Mouse (Mus musculus) CD8-positive naive resting alpha-beta T cell, adult 2 months (primary cell): ENCODE data around the gene Rarg.
A peak's percentile ranks its signal among the peaks of the same experiment; 100 is the strongest.

Experiments used
- DNase-seq, 2 experiments: peaks; one replicate each; pipeline ENCODE4 v3.0.0; 2022; ENCODE audit warnings: low read depth in 2 of 2, low spot score in 2 of 2

Rarg gene

GRCm38 (mm10) chr15:102257202-102258075, at the start of gene Rarg:
Gene Rarg (minus strand): TSS chr15:102257517.
- no peak for DNase-seq

DNA sequence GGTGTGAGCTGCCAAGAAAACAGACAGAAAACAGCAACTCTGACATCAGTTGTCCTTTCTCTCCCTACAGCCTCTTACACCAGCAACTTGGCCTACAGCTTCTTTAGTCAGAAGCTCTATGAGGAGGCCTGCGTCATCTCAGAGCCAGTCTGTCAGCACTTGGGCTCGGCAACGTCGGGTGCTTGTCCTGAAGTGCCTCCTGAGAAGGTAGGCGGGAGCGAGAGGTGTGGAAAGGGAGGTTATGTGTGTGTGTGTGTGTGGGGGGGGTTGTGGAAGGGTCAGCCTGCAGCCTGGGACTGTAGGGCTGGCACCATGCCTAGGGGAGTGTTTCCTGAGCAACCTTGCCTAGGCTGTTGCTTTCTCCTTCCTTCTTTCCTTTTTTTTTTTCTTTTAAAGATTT, 45.2 kb upstream of the Rarg start:
- no peak for DNase-seq

DNA sequence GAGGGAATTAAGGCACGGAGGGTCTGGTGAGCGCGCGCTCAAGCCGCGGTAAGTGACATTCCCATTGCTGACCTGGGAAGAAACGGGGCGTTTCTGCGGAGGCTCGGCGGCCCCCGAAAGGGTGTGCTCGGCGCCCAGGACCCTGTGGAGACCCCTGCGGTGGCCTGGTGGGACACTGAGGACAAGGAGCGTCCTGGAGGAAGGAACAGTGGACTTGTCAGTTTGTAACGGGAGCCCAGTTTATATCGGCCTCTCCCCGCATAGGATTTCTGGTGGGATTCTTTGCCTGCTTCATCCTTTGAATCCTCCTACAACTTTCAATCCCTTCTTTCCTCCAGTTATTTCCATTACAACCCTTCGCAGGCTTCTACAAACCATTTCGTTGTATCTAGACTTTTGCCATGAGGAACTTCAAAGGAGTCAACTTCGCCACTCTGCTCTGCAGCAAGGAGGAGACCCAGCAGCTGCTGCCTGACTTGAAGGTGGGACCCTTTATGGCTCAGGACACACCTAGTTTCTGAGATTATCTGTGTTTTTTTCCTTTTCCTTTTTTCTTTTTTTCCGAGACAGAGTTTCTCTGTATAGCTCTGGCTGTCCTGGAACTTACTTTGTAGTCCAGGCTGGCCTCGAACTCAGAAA, 39.2 kb upstream of the Rarg start:
- DNase-seq = no peak

- peak; percentile 89 to 94 for DNase-seq
Measured at GRCm38 (mm10) chr15:102295633-102296367, 38.5 kb upstream of the Rarg start, which contains the start of gene Espl1. Gene Espl1 (plus strand): TSS chr15:102296266.

- DNase-seq = peak in 1 of 2 experiments; percentile 56
Measured at GRCm38 (mm10) chr15:102287395-102287794, 30.1 kb upstream of the Rarg start.

DNA sequence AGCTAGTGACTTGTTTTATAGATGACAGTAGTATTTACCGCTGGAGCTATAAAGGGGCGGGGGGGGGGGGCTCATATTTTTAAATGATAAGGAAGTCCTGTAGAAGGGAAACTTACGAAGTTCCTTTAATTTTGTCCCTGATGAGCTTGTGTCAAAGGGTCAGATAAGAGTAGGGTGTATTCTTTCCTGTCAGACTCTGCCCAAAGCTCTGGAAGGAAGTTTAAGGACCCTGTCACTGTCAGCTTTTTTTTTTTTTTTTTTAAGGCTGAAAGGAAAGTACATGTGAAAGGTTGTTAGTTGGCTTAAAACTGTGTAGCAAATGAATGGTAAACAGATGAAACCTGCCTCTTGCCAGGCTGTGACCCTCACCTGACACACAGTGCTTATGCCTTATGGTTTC, 26.3 kb upstream of the Rarg start:
- DNase-seq = no peak

DNA sequence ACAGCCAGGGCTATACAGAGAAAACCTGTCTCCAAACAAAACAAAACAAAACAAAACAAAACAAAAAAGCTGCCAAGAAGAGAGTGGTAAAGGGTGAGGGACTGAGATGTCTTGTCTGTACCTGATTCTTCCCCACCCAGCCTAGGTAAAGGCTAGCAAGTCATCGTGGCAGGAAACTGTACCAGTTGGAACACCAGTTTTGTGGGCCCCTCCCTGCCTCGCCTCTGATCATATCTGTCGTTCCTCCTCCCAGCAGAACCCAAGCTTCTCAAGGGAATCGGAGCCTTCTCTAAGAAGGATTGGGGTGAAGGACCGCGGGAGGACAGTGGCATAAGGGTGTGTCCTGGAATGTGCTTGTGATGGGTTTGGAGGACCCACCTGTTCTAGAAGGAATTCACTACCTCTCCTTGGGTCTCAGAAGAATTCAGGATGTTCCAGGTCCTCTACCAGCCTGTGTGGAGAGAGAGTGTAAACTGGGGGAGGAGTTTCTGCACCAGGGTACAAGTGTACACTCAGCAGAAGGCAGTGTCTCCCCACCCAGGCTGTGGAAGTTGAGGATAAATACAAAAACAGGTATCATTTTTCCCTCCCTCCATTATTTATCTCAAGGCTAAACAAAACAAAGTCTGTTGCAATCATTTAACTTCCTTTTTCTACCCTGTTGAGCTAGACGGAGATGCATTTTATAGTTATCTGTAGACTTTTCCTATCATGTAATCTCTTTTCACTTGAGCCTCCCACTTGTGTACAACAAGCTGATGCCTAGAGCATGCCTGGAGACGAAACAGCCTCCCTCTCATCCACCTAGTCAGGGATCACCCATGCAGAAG, 25.4 kb upstream of the Rarg start:
- no peak for DNase-seq

DNA sequence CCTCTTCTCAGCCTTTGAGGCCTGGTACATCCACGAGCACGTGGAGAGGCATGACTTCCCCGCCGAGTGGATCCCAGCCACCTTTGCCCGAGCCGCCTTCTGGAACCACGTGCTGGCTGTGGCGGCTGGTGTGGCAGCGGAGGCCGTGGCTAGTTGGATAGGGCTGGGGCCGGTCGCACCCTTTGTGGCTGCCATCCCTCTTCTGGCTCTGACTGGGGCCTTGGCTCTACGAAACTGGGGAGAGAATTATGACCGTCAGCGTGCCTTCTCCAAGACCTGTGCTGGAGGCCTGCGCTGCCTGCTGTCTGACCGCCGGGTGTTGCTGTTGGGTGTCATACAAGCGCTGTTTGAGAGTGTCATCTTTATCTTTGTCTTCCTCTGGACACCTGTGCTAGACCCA, 23.3 kb upstream of the Rarg start:
- no peak for DNase-seq

DNA sequence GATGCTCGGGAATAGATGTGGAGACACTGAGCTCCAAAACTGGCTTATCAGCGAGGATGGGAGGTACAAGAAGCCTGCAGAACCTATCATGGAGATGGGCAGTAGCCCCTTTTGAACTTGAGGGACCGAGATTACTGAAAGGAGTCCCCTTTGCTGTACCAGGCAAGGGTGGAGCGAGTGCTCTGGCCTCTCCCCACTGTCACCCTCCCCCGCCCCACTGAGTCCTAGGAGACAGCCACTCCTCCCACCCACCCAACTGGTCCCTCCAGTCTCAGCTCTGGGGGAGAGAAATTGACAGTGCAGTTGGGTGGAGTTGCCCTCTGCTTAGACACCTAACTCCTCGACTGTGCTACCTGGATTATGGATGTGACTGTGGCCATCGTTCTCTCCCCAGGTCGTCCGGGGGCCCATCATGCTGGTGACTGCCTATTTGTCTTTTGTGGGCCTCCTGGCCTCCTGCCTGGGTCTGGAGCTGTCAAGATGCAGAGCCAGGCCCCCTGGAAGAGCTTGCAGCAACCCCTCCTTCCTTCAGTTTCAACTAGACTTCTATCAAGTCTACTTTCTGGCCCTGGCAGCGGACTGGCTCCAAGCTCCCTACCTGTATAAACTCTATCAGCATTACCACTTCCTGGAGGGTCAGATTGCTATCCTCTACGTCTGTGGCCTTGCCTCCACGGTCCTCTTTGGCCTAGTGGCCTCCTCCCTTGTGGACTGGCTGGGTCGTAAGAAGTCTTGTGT, 22.6 kb upstream of the Rarg start:
- no peak for DNase-seq

DNA sequence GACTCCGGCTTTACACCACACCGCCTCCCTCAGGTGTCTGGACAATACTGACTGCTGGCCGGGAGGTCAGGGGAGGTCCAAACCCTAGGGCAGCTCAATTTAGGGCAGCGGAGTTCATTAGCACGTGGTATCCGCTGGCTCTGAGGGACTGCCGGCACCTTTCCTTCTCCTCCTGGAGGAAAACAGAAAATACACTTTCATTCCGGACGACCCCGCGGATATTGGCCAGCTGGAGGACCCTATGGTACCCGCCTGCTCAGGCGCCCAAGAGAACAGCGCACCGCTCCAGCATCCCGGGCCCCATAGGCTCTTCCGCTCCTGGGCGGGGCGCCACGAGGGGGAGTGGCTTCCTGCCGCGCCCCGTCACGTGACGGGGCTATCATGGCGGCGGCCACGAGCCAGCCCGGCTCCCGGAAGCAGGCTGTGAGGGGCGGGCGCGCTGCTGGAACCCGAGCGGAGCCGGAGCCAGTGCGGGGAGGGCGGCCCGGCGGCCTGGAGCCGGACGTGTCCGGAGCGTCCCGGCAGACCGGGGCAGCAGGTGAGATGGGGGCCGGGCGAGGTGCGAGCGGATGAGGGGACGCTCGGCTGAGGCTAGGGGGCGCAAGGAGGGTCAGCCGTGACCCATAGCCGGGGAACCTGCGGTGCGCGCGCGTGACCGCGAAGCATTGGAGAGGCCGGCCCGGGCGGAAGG, 21.9 kb upstream of the Rarg start, which contains the start of gene Mfsd5:
Gene Mfsd5, plus strand, starts transcription at position 363 of the 691 bp plus-strand sequence.
- peak; percentile 67 to 76 for DNase-seq

DNA sequence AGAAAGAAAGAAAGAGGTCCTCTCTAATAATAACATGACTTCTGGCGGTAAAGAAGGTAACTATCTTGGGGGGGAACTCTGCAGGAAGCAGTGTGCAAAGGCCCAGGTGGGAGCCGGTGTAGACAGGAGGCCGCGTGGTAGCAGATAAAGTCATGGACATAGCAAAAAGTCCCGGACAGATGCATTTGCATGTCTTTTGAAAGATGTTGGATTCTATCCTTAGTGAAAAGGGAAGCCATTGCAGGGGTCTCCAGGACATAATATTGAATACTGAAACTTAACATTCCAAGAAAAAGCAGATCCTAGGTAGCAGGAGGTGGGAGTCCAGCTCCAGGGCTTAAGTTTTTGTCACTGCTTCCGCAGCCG, 21.4 kb upstream of the Rarg start:
- DNase-seq = no peak

GRCm38 (mm10) chr15:102273982-102274716, 16.8 kb upstream of the Rarg start:
- no peak for DNase-seq

DNA sequence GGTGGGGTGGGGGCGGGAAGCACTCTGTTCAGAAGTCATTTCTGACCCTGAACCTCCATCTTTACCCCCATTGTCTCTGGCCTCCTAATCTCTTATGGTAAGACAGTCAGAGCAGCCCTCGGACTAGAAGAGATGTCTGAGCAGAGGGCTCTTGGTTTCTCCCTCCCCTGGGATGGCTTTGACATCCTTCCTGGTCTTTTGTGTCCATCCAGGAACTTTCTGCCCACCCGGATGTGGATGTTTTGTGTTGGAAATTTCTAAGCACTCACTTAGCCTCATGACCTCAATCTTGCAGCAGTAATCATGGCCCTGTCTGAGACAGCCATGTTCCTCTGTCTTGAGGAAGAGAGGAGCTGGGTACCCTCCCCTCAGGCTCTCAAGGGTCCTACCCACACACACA, 14.1 kb upstream of the Rarg start:
- no peak for DNase-seq

GRCm38 (mm10) chr15:102270274-102270960, 13.1 kb upstream of the Rarg start, which contains the start of gene Gm9918:
Gene Gm9918 (plus strand): TSS chr15:102270563.
- no peak for DNase-seq

DNA sequence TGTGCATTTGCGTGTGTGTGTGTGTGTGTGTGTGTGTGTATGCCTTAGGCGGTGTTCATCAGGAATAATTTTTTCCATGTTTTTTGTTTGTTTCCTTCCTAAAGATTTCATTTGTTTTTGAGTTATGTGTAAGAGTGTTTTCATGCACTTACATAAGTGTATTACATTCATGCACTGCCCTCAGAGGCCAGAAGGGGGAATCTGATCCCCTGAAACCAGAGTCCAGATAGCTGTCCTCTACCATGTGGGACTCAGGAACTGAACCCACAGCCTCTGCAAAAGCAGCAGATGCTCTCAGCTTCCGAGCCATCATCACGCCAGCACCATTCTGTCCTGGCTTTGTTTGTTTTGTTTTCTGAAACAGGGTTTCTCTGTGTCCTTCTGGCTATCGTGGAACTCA, 8.2 kb upstream of the Rarg start:
- DNase-seq = no peak

DNA sequence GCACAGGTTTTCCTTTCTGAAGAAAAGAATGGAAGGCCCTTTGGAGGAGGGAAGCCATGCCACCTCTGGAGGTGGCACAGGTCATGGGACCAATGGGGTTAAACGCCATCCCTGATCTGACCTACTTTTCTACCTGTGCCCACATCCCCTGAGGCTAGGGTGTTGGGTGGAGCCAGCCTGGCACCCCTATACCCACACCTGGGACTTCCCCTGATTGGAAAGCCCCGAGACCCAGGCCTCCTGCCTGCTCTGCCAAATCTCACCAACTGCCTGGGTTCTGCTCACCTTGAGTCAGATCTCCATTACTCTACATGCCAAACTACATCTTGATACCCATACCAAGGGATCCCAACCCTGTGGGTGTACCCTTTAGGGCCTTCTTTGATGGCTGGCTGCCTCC, 5.7 kb upstream of the Rarg start:
- DNase-seq = peak in 1 of 2 experiments; percentile 41

DNA sequence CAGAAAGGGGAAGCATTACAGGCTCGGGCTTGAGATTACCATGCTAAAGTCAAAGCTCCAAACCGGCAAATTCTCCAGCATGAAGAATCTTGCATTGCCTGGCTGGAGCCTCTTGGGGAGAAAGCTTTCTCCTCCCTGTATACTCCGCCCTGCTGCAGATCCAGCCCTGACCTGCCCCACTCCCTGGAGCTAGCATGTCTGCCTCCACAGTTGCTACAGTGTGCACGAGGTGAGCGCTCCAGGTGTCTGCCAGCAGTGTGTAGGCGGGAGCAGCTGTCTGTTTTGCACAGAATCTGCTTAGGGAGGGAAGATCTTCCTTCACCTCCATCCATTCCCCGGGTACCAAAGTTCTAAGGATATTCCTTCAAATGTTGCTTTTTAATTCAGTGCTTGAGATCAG, 5.3 kb upstream of the Rarg start:
- no peak for DNase-seq

GRCm38 (mm10) chr15:102258581-102259253, 1.4 kb upstream of the Rarg start:
- no peak for DNase-seq
